Mouse (Mus musculus) brain, embryonic 14.5 days (tissue): ENCODE results near the gene Sh3bgr.

Experiments
- CTCF ChIP-seq: fragments of 200-500 bp; IDR thresholded peaks from 2 replicates; pipeline ENCODE4 v1.5.1; 2012; ENCODE audit warnings: inconsistent platforms, mild to moderate bottlenecking, moderate library complexity, borderline replicate concordance; ENCODE audit not compliant: insufficient read depth, insufficient read length; ENCODE audit errors: extremely low read depth
- POLR2A ChIP-seq: fragments of 200-500 bp; IDR thresholded peaks from 2 replicates; pipeline ENCODE4 v1.6.1; 2012; ENCODE audit warnings: mild to moderate bottlenecking, inconsistent platforms, borderline replicate concordance; ENCODE audit not compliant: poor library complexity, insufficient read depth, insufficient read length, severe bottlenecking; ENCODE audit errors: extremely low read depth

DNA sequence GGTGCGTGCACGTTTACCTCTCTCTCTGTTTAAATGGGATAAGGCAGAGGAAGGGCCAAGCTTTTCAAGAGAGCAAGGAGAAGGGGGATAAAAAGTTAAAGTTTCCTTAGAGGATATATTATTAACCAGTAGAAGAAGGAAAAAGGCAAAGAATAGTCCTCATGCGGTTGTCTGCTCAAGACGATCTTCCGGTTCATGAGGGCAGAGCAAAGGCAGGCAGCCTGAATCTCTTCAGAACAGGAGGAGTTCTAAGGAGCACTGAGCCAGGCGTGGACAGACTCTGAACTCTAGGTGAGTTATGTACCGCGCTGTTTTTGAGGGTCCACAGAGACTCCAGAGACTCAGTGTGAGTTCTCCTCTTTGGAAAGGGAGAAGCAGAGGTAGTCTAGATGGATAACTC, 58.2 kb downstream of the Sh3bgr start:
- TF ChIP-seq CTCF = no peak
- TF ChIP-seq POLR2A = no peak
